Mouse (Mus musculus) monocyte, adult 2 months (primary cell): ENCODE results near the gene Arhgdib.

Source experiments
- DNase-seq, 2 experiments: peaks; one replicate each; pipeline ENCODE4 v3.0.0; 2022; ENCODE audit warnings: low spot score in 2 of 2, low read depth in 1 of 2

Arhgdib gene

GRCm38 (mm10) chr6:136921601-136922000, 20.1 kb downstream of the Arhgdib start:
- no peak for DNase-seq

GRCm38 (mm10) chr6:136920320-136921257, 21.1 kb downstream of the Arhgdib start:
- peak in 1 of 2 experiments; percentile 41 for DNase-seq

DNA sequence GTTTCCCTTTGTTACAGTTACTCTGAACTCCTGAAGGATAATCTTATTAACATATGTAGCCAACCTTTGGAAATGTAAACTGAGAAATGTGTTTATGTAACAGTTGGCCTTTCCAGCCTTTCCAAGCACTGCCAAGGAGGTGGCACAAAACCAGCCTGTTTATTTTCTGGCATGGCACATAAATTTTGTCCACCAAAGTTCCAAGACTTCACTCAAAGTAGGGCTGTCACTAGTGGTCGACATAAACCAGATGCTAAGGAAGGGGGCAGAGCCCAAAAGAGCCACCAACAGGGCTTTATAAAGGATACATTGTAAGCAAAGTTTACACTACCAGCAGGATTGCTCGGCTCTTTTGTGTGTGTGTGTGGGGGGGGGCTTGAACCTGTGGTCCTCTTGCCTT, 23.8 kb downstream of the Arhgdib start:
- DNase-seq: no peak

DNA sequence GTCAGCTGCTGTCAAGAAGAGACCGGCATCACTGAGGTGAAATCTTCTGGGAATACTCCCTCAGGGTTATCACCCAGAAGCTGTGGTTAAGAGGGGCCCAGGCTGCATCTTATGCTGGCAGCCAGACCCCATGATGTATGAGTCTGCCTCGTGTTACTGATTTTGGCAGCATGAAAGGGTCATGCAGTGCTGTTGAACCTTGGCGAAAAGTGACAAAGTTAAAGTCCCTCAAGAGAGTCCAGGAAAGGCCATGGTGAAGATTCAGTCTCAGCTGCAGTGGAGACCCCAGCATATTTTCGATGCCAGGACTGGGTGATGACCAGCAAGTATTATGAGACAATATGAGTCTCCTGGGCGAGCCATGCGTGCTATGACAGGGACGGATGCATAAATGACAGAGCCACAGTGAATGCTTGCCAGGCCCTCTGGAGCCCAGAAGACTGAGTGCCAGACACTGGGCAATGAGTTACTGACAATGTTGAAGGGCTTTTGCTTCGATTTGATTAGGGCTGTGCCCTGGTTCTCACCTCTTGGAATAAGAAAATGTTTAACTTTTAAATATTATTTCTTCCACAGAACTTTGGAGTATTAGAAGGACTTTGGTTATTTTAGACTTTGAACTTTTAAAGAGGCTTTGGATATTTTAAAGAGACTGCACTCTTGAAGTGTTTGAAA, 25.8 kb downstream of the Arhgdib start:
- DNase-seq: no peak

DNA sequence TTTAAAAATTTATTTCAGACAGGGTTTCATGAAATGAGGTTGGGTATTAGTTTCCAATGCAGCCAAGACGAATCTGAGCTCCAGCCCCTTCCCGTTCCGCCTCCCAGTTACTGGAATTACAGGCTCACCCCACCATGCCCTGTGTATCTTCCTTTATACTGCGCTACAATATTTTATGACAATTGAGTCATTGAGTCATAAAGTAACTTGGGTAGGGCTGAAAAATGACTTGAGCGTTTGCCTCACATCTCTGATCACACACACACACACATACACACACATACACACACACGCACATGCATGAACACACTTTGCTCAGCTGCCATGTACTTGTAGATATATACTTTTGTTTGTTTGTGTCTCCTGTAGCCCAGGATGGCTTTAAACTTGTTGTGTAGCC, 27.5 kb downstream of the Arhgdib start:
- no peak for DNase-seq

DNA sequence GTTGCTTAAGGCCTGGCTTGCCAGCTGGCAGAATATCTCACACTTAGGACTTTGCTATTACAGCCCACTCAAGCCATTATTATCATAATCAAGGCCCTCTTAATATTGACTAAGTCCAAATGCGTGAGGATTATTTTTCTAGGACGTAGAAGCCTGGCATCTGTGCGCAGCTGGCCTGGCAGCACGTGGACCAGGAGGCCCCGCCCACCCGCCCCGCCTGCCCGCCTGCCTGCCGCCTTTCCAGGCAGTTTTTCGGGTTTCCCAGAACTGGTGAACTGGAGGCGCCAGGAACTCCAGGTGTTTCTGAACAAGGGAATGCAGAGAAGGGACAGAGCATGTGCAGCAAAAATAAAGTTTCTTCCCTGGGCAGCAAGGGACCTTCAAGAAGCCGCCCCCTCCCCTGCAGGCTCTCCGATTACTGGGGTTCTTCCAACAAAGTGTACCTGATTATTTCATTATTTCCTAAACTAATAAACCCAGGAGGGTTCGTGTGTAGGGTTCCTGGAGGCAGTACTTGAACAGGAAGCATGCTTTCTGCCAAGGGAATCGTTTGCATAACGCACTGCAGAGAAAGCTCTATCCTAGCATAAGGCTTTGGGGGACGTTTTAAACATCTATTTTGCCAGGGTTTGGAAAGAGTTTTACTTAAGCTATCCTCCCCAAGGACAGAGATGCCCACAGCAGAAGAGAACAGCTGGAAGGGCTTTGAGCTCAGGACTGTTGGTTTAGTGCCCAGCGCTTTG, 28.1 kb downstream of the Arhgdib start:
- DNase-seq: no peak

GRCm38 (mm10) chr6:136912751-136913265, 28.9 kb downstream of the Arhgdib start:
- no peak for DNase-seq

GRCm38 (mm10) chr6:136910247-136910890, 31.3 kb downstream of the Arhgdib start:
- no peak for DNase-seq

- DNase-seq: no peak
These were observed 34.8 kb downstream of the Arhgdib start for GRCm38 (mm10) chr6:136906937-136907293.

DNA sequence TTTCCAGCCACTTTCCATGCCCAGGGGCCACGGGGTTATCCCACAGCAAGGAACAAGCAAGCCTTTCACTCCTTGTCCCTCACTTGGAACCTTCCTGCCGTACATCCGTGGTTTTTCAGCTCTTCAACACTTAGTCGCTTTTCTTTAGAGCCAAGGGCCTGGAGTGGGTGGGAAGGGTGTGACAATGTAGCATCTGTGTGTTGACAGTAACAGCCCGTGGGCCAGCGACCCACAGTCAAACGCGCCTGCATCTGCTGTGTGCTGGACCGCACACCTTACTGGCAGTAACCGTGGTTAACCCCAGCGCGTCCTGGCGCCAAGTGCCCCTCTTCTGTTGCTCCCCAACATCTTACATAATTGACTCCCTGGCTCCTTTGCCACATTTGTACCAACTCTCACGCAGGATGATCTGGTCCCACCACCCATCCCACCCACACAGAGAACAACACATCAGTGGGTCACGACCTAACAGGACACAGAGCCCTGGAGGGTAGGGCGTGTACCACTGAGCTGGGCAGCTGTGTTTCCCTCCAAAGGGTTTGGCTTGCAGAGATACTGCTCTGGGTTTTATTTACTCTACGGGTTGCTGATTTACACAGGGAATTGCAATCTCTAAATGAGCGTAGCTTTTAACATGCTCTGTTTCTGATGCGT, 35.3 kb downstream of the Arhgdib start:
- no peak for DNase-seq

- DNase-seq: no peak
These were observed 37.7 kb downstream of the Arhgdib start for GRCm38 (mm10) chr6:136903885-136904470.

DNA sequence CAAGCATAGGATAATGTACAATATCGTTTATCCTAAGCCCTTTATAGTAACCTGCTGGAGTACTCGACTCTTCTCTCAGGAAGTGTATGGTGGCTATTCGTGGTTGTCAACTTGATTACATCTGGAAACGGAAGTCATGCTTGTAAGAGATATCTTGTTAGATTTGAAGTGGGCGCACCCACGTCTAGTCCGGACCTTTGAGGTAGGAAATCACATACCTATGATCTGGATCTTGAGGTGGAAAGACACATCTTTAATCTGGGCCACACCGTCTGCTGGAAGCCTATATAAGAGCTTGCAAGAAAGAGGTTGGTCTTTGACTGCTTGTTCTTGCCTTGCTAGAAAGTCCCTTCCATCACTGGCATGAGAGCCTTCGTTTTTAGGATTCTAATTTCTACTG, 39.2 kb downstream of the Arhgdib start:
- no peak for DNase-seq

- DNase-seq: no peak
These were observed 40.7 kb downstream of the Arhgdib start for GRCm38 (mm10) chr6:136901010-136901409.

DNA sequence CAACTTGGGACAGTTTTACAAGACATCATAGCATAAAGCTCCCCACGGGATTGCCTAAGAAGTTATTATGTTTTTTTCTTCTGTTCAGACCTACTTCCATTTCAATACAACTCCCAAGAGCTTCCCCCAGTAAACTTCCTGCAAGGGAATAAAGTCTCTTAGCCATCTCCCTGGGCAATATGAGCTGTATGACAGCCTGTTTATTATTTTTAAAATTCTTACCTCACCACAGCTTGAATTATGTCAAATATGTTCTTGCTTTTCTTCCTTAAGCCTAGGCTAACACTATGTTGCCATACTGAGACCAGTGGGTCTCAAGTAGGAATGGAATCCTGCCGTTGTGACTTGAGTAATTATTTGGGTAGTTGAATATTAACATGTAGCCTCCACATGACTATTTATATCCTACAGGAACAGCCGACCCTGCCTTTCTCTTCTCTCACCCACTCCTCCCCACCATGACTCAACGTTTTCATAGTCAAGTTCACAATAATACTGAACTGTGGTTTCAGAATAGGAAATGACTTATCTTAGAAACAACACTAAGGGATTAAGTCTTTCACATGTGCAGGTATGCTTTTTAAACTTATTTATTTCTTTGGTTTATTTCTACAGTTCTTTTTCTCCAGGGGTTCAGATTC, 41.2 kb downstream of the Arhgdib start:
- no peak for DNase-seq

DNA sequence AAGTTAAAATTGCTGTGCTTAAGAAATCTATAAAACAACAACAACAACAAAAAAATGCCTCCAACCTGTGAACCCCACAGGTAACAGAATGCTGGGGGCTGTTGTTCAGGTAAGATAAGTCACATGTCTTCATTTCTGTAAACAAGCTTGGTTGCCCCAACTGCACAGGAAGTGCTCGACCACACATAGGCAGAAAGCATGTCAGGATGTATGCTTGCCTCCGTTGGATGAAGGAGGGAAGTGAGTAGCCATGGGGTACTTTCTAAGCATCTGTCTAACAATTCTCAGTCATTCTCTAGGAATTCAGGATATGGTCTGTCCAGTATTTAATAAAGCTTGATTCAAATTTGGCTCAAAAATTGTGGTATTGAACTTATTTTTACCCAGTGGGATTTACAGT, 42.7 kb downstream of the Arhgdib start:
- DNase-seq: no peak

DNA sequence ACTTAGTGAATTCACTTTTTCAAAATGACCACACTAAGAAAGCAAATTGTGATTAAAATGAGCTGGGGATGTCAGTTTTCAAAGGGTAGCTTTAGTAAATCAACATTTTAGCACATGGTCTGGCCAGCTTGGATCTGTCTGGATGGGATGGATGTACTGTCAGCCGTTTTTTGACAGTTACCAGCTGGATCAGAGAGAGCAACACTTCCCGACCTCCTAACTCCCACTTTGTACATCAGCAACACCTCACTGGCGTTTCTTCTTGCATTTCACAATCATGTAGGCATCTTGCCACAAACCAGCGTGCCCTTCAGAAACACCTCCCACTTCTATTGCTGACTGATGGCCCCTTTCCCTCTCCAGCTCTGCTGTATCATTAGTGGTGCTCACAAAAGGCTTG, 43.5 kb downstream of the Arhgdib start:
- no peak for DNase-seq

- DNase-seq: no peak
These were observed 43.9 kb downstream of the Arhgdib start for GRCm38 (mm10) chr6:136897789-136898188.

- DNase-seq: no peak
These were observed 47.0 kb downstream of the Arhgdib start for GRCm38 (mm10) chr6:136894532-136895339.

GRCm38 (mm10) chr6:136892002-136892401, 49.7 kb downstream of the Arhgdib start:
- DNase-seq: no peak
